Mouse (Mus musculus): ENCODE measurements at regions not wholly inside any gene's neighbourhood (a gene's known extent, or its start where the extent isn't known, plus 50 kb on each side); places are given as distances from the start of the nearest gene placed in this dataset.
A peak's percentile ranks its signal among the peaks of the same experiment; 100 is the strongest.

GRCm38 (mm10) chr3:70860909-70861675 lies 853.7 kb downstream of the Otol1 start:
- DNase-seq = no peak

- DNase-seq = peak; percentile 42 to 44
Measured at GRCm38 (mm10) chr3:70873688-70874551, 866.5 kb downstream of the Otol1 start.

- DNase-seq = peak; percentile 29 to 33
Measured at GRCm38 (mm10) chr3:70874614-70875013, 867.2 kb downstream of the Otol1 start.
